Mouse (Mus musculus) hematopoietic stem cell, adult 5-6 weeks (primary cell): ENCODE results near the gene Cldn6. TPM values are rescaled to one million over a fixed set of nuclear protein-coding genes. Genes with fewer than 3 reads are reported as not detected.

Experiments
- ATAC-seq, 2 experiments: fragments of 125-278 bp in 1 of 2; replicated peaks in 1 of 2; 2 replicates each; pipeline ENCODE4 v1.8.0; 2016 to 2017; ENCODE audit warnings: inconsistent platforms in 2 of 2, mild to moderate bottlenecking in 2 of 2, moderate number of reproducible peaks in 2 of 2, low read depth in 1 of 2, moderate TSS enrichment in 1 of 2; ENCODE audit not compliant: low FRiP score in 2 of 2, poor library complexity in 2 of 2, severe bottlenecking in 2 of 2, insufficient read depth in 1 of 2, low TSS enrichment in 1 of 2
- total RNA-seq: library from RNA; stranded (forward); fragments of 172-1452, 232-1000 nt; gene quantifications from 2 replicates; pipeline ENCODE4 v1.2.3, GENCODE M21; 2017

Cldn6 gene
- not detected in 2 replicates for total RNA-seq

GRCm38 (mm10) chr17:23679127-23679835 is at the start of gene Cldn6:
Gene Cldn6, plus strand, starts transcription at chr17:23679249.
- no peak for ATAC-seq

DNA sequence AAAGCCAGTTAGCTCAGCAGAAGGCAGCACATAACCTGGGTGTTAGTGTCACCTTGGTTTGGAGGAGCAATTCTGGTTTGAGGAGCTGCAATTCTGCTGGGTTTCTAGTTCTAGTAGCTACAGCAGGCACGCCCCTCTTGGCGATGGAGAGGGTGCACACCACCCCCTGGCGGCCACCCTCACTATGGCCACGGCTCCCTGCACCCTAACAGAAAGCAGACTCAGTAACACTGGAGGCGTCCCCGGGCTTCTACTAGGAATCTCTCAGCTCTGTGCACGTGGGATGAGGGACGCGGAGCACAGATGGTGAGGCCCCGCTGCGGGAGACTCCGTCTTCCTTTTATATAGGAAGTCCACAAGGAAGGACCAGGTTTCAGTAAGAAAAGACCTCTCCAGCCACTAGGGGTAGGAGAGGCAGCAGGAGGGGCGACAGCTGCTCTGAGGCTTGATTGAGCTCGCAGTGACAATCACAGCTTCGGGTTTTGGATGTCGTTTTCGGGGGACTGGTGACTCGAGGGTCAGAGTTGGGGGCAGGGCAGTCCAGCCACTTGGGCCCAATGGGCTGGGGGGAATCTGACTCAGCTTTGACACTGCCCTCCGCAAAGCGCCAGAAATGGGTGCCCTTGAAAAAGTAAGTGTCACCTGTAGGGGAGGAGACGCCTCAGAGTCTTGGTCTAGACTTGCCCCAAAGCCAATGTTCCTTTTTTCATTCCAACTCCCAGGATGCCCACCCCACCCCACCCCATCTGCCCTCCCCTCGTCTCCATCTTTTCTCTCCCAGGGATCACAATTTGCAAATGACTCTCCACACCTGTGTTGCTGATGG is 48.6 kb upstream of the Cldn6 start:
- peak; percentile 97 to 98 for ATAC-seq

DNA sequence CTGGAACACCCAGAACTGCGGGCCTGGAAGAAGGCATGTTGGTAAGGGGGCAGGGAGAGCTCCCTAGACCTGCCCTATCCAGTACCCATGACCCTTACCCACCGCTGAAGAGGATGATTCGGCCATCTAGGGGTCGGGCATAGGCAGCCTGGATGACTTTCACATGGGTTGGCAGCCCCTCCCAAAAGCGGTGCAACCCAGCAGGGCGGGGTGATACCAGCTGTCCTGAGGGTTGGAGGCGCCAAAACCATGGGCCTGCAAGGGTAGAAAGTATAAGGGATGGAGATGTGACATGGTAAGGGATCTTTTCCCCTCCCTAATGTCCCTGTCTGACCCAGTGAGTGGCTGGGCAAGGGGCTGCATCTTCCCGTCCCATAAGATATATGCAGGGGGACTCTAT is 47.8 kb upstream of the Cldn6 start:
- ATAC-seq = no peak

DNA sequence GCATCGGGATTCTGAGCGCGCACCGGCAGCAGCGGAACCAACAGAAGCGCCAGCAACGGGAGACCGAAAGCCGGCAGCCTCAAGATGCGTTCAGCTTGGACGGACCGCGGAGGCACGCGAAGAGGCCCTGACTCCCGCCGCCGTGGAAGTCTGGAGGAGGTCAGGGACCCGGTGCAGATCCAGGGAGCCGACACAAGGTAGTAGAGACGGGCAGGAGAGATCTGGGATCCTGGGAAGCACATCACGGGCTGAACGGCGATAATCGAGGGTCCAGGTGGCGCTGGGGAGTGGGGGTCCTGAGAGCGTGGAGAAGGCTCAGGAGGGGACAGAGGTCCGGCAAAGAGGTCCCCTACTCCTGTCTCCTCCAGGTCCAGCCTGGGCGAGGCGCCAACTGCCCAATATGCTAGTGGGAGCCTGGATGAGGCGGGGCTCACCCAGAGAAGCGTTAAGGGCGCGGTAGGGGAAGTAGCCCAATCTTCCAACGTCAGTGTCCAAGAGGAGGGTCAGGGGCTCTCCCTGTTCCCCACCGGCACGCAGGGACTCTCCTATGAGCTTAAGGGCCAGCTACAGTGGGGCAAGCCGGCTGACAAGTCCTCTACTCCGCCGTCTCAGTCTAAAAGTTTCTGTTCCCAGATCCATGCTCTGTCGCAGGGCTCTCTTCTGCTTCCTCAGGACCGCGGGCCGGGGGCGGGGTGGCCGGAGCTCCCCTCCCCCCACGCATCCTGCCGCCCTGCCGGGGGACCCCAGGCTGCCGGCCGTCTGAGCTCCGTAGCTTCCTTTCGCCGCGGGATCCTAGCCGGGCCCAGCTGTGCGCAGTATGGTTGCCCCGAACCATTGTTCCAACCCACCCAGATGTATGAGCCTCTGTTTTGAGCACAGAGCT is 34.2 kb upstream of the Cldn6 start, which contains the start of gene Mmp25:
Mmp25 (minus strand) TSS at position 665 of the 883 bp plus-strand sequence.
- peak; percentile 63 to 67 for ATAC-seq

DNA sequence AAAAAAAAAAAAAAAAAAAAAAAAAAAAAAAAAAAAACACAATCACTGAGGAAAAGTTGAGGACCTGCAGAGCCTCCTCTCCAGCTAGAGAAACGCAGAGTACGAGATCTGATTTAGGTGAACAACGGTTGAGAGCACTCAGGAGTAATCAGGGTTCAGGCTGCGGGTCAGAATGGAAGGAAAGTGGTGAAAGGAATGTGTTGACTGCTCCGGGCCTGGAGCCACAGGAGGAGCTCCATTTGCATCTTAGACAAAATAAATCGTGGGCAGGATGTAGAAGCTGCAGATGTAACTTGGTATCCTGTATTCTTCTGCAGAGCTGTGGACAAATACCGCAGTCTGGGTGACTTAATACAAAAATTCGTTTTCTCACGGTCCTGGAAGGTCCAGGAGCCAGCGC is 33.2 kb upstream of the Cldn6 start:
- no peak for ATAC-seq

- ATAC-seq = no peak
Observed at GRCm38 (mm10) chr17:23651363-23651762, 27.7 kb upstream of the Cldn6 start.

GRCm38 (mm10) chr17:23653324-23653723 is 25.7 kb upstream of the Cldn6 start:
- ATAC-seq = no peak

- ATAC-seq = peak in 1 of 2 experiments; percentile 26; a peak in 1 of 4 replicates
Observed at GRCm38 (mm10) chr17:23654001-23654400, 25.0 kb upstream of the Cldn6 start.

GRCm38 (mm10) chr17:23654410-23654809 is 24.6 kb upstream of the Cldn6 start:
- ATAC-seq = peak; percentile 46 to 47

DNA sequence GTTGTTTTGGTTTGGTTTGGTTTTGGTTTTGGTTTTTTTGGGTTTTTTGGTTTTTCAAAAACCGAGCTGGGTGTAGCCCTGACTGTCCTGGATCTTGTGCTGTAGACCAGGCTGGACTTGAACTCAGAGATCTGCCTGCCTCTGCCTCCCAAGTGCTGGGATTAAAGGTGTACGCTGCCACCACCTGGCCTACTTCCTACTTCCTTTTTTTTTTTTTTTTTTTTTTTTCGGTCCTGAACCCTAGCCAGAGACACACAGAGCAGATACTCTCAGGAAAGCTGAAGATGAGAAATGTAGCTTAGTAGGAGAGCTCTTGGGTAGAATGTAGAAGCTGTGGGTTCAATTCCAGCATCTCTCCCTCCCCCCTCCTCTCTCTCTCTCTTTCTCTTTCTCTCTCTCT is 20.6 kb upstream of the Cldn6 start:
- no peak for ATAC-seq

DNA sequence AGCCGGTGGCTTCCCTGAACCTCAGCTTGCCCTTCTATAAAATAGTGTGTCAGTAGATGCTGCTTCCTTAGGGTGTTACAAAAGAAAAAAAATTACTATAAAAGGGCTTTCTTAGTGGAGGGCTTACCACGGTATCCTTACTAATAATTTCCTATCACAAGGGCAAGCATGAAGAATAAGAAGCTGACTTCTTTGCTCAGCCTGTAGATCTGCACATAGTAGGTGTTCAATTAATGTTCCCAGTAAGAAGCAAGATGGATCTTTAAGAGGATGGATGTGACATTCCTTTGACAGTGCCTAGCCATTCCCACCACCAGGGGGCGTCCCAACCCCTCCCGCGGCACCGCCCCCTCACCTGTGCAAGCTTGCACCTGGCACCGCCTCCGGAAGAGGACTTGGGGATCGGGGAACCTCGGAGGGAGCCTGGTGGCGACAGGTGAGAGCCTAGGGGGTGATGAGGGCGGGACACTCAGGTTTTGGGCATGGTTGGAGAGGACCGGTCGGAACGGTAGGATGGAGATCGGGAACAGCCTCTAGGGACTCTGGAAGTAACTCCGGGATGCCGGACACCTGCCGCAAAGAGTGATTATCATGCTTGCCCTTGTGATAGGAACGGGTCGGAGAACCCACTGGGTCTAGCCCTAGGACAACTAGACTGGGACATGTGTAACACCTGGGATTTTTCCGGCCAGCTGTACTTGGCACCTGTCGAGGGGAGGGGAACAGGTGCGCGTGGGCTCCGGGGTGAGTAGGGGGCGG is 18.8 kb upstream of the Cldn6 start, which contains the start of gene Bicdl2:
Bicdl2 (plus strand) TSS at position 390 of the 759 bp plus-strand sequence.
- ATAC-seq = no peak; a peak in 1 of 4 replicates

GRCm38 (mm10) chr17:23660876-23661200 is 18.2 kb upstream of the Cldn6 start:
- peak; percentile 30 to 60; a peak in 2 of 4 replicates for ATAC-seq

DNA sequence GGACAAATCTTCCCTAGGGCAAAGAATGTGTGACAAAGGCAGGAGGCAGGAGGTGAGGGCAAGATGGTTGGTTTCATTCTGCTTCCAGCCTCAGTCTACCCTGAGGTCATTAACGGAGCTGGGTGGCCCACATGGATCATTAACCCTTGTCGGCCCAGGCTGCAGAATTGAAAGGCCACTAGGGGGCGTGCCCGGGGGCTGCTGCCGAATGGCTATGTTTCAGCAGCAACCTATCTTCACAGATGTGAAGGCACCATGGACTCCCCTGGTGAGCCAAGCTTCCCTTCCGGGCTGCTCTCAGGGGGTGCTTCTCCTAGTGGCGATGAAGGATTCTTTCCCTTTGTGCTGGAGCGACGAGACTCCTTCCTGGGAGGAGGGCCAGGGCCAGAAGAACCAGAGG is 17.5 kb upstream of the Cldn6 start:
- peak in 1 of 2 experiments; percentile 31; a peak in 1 of 4 replicates for ATAC-seq

GRCm38 (mm10) chr17:23664556-23665021 is 14.5 kb upstream of the Cldn6 start:
- peak; percentile 38 to 44; a peak in 2 of 4 replicates for ATAC-seq

GRCm38 (mm10) chr17:23665511-23665910 is 13.5 kb upstream of the Cldn6 start:
- no peak for ATAC-seq

GRCm38 (mm10) chr17:23670516-23671074 is 8.5 kb upstream of the Cldn6 start:
- no peak for ATAC-seq
